Mouse (Mus musculus) megakaryocyte-erythroid progenitor cell, adult 5 weeks (primary cell): ENCODE measurements around the gene Spcs2. TPM values are rescaled to one million over a fixed set of nuclear protein-coding genes. Genes with fewer than 3 reads are reported as not detected.

ENCODE experiments used
- polyA plus RNA-seq: library from polyadenylated mRNA; stranded (reverse); fragments of >175 nt; gene quantifications from 2 replicates; pipeline ENCODE4 v1.2.3, GENCODE M21; 2012

The Spcs2 gene
- polyA plus RNA-seq, result 144 and 167 TPM in 2 replicates

GRCm38 (mm10) chr7:99863362-99863761 lies at the start of gene Spcs2:
Spcs2 (minus strand) TSS chr7:99863462.

GRCm38 (mm10) chr7:99858813-99859585 lies 4.3 kb downstream of the Spcs2 start, which contains the start of gene Xrra1:
Xrra1 (plus strand) TSS chr7:99859116.

GRCm38 (mm10) chr7:99828083-99828570 lies 35.1 kb downstream of the Spcs2 start, which contains the start of gene Neu3:
Neu3 (minus strand) TSS chr7:99828417.

Other genes with a start within 250 kb of the Spcs2 start
- 0.04 and 0.22 TPM in 2 replicates for gene Tpbgl, start 236.4 kb downstream of the Spcs2 start, polyA plus RNA-seq
- 0.17 and 0.35 TPM in 2 replicates for gene Slco2b1, start 152.1 kb downstream of the Spcs2 start, polyA plus RNA-seq
- gene Olfr520, start 133.2 kb downstream of the Spcs2 start, polyA plus RNA-seq, result not detected in 2 replicates
- not detected in 2 replicates for gene Olfr521, start 100.0 kb downstream of the Spcs2 start, polyA plus RNA-seq
- 1.1 and 1.3 TPM in 2 replicates for gene Neu3, start 35.0 kb downstream of the Spcs2 start, polyA plus RNA-seq
- gene Xrra1, start 4.3 kb downstream of the Spcs2 start, polyA plus RNA-seq, result 0.03 and 0.05 TPM in 2 replicates
- gene Rnf169, start 117.0 kb upstream of the Spcs2 start, polyA plus RNA-seq, result 3.1 and 3.7 TPM in 2 replicates
- gene Chrdl2, start 142.7 kb upstream of the Spcs2 start, polyA plus RNA-seq, result not detected in 2 replicates